Mouse (Mus musculus) bone marrow macrophage, adult 2 months (primary cell): ENCODE data around the gene Rab1a.

Experiments used
- CTCF ChIP-seq: IDR thresholded peaks from 2 replicates; pipeline ENCODE4 v1.5.1; 2012; ENCODE audit warnings: low read depth, mild to moderate bottlenecking, low read length, moderate library complexity
- POLR2A ChIP-seq: IDR thresholded peaks from 2 replicates; pipeline ENCODE4 v1.6.1; 2012; ENCODE audit warnings: mild to moderate bottlenecking, low read depth, low read length, borderline replicate concordance

DNA sequence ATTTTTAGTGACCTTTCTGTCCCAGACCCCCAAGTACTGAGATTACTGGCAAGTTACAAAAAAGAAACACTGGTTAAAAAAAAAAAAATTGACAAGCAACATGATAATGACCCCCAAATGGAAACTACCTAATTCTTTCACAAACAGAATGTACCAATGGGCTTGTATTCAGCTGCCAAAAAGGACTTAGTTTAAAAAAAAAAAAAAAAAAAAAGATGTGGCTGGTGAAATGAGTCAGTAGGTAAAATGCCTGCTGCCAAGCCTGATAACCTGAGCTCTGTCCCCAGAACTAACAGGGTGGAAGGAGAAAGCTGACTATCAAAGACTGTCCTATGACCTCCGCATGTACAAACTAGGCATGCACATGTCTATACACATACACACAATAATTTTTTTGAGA is 16.0 kb downstream of the Rab1a start:
- TF ChIP-seq CTCF: no peak
- TF ChIP-seq POLR2A: no peak
